Mouse (Mus musculus) B cell, adult 62 days (primary cell): ENCODE measurements around the gene Mip. TPM values are rescaled to one million over a fixed set of nuclear protein-coding genes. Genes with fewer than 3 reads are reported as not detected.

Experiments used
- total RNA-seq: library from RNA; stranded (reverse); gene quantifications from 4 replicates; pipeline ENCODE4 v1.2.4, GENCODE M21; 2023

Gene Mip
- total RNA-seq: not detected in 4 replicates

GRCm38 (mm10) chr10:128225538-128225937 is at the start of gene Mip:
Gene Mip (plus strand): TSS chr10:128225838.

GRCm38 (mm10) chr10:128179989-128180388 is 45.6 kb upstream of the Mip start, which contains the start of gene Rbms2:
Gene Rbms2 (minus strand): TSS chr10:128180297.

GRCm38 (mm10) chr10:128194024-128194550 is 31.6 kb upstream of the Mip start, which contains the start of gene Gls2:
Gene Gls2 (plus strand): TSS chr10:128194457.

DNA sequence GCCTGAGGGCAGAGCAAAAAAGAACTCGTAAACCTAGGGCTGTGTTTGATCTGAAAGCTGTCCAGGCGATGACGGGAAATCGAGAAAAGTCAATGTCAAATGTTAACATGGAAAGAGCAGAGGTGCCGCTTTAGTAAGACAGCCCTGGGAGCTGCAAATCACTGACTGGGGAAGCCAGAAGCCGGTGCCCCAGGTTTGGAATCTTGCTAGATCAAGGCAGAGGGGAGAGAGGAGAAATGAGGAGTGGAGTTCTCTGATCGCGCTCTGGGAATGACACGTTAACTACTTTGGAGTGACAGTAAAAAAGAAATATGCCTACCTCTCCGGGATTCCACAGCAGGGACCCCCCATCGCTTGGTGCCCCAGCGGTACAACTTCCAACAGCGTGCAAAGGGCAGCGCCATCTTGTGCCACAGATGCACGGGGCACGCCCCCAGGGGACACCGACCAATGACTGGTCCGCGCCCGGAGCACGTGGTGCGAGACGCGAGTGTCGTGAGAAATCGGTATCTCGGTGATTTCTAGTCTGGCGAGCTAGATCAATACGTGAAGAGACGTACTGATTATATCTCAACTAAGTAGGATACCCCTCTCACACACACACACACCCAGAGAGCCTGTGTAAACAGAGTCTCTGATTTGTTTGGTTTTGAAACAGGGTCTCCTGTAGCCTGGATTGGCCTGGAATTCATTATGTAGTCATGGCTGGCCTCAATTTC is 14.1 kb upstream of the Mip start, which contains the start of gene Spryd4:
Gene Spryd4, minus strand, starts transcription at position 418 of the 719 bp plus-strand sequence.

DNA sequence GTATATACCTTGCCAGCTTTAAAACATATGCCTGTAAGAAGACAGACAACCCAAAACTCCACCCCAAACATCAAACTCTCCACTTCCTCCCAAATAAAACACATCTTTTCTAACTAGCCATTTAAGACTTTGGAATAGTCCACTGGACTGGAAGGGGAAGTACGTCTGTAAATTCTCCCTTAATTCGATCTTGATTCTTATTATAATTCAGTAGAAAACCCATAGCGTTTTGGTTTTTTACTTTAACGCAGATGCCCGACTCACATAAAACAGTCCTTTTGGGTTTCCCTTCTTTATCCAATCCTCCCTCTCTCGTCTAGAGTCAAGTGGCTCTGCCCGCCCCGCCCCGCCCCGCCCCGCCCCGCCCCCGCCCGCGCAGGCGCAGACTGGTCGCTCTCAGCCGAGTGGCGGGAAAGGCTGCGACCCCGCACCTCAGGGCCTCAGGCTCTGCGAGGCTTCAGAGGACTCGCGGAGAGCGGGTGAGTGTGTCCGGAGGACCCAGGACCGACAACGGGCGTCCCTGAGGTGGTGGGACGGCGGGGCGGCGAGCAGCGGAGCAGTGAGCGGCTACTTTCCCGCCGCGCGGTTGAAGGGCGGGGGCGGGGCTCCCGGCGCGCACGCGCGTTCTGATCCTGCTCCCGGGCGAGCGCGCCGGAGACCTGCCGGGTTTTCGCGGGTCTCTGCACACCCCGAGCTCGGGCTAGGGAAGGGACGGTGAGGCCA is 6.2 kb downstream of the Mip start, which contains the start of gene Timeless:
Gene Timeless, plus strand, starts transcription at position 369 of the 723 bp plus-strand sequence.

GRCm38 (mm10) chr10:128253677-128254255 is 28.1 kb downstream of the Mip start, which contains the start of gene Apon:
Gene Apon (plus strand): TSS chr10:128254096.

GRCm38 (mm10) chr10:128268371-128268770 is 42.7 kb downstream of the Mip start, which contains the start of gene Apof:
Gene Apof (plus strand): TSS chr10:128268671.

DNA sequence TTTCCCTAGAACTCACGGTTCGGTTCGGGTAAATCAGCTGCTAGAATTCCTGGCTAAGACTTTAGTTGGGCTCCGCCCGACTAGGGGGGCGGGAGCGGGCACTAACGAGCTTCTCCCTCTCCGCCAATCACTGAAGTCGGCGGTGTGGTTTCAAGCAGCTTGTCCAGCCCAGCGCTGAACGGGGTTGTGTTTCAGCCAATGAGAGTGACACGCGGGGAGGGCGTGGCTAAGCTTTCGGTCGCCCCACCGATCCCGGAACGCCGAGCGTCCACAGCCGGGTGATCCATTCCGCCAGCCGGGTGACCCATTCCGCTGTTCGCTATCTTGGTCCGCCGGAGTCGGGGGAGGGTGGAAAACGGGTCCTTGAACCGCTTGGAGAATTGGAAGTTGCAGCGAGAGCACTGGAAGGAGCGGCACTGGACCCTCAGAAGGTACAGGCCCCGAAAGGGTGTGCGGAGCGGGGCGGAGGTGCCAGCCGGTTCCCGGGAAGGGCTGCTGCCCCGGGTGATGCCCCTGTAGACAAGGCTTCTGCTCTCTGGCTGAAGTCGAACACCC is 44.7 kb downstream of the Mip start, which contains the start of gene Stat2:
Gene Stat2, plus strand, starts transcription at position 273 of the 555 bp plus-strand sequence.

Other genes starting within 250 kb of the Mip start
- gene Hsd17b6, start 218.2 kb upstream of the Mip start, total RNA-seq: not detected in 4 replicates
- gene Prim1, start 210.7 kb upstream of the Mip start, total RNA-seq: 13.5 to 17.2 TPM (median 14.0 TPM) in 4 replicates
- 587 to 616 TPM (median 605 TPM) in 4 replicates for gene Naca, start 190.3 kb upstream of the Mip start, total RNA-seq
- 110 to 153 TPM (median 131 TPM) in 4 replicates for gene Ptges3, start 166.9 kb upstream of the Mip start, total RNA-seq
- gene Atp5b, start 142.6 kb upstream of the Mip start, total RNA-seq: 523 to 608 TPM (median 568 TPM) in 4 replicates
- gene Baz2a, start 134.3 kb upstream of the Mip start, total RNA-seq: 124 to 141 TPM (median 134 TPM) in 4 replicates
- 43.9 to 52.8 TPM (median 47.8 TPM) in 4 replicates for gene Rbms2, start 45.5 kb upstream of the Mip start, total RNA-seq
- not detected in 4 replicates for gene Gls2, start 31.4 kb upstream of the Mip start, total RNA-seq
- gene Spryd4, start 14.0 kb upstream of the Mip start, total RNA-seq: 12.3 to 17.4 TPM (median 15.1 TPM) in 4 replicates
- 13.7 to 23.7 TPM (median 16.3 TPM) in 4 replicates for gene Timeless, start 6.2 kb downstream of the Mip start, total RNA-seq
- gene Apon, start 28.3 kb downstream of the Mip start, total RNA-seq: not detected in 4 replicates
- gene Apof, start 42.8 kb downstream of the Mip start, total RNA-seq: 0.75 to 1.4 TPM (median 0.93 TPM) in 4 replicates
- gene Stat2, start 44.7 kb downstream of the Mip start, total RNA-seq: 110 to 128 TPM (median 114 TPM) in 4 replicates
- not detected in 4 replicates for gene Il23a, start 72.9 kb downstream of the Mip start, total RNA-seq
- 62.2 to 69.4 TPM (median 65.8 TPM) in 4 replicates for gene Pan2, start 77.5 kb downstream of the Mip start, total RNA-seq
- 18.8 to 20.8 TPM (median 19.5 TPM) in 4 replicates for gene Cnpy2, start 96.6 kb downstream of the Mip start, total RNA-seq
- gene Cs, start 111.9 kb downstream of the Mip start, total RNA-seq: 101 to 110 TPM (median 110 TPM) in 4 replicates
- gene Coq10a, start 143.2 kb downstream of the Mip start, total RNA-seq: 28.6 to 37.3 TPM (median 32.6 TPM) in 4 replicates
- 67.5 to 68.6 TPM (median 68.3 TPM) in 4 replicates for gene Ankrd52, start 151.3 kb downstream of the Mip start, total RNA-seq
- not detected in 4 replicates for gene Slc39a5, start 175.4 kb downstream of the Mip start, total RNA-seq
- gene Nabp2, start 185.7 kb downstream of the Mip start, total RNA-seq: 39.1 to 49.2 TPM (median 47.1 TPM) in 4 replicates
- gene Rnf41, start 185.8 kb downstream of the Mip start, total RNA-seq: 61.4 to 67.3 TPM (median 65.5 TPM) in 4 replicates
- gene Smarcc2, start 233.4 kb downstream of the Mip start, total RNA-seq: 145 to 160 TPM (median 147 TPM) in 4 replicates